ENCODE assay signal across 9 mouse cellular contexts in the genomic region with DNA sequence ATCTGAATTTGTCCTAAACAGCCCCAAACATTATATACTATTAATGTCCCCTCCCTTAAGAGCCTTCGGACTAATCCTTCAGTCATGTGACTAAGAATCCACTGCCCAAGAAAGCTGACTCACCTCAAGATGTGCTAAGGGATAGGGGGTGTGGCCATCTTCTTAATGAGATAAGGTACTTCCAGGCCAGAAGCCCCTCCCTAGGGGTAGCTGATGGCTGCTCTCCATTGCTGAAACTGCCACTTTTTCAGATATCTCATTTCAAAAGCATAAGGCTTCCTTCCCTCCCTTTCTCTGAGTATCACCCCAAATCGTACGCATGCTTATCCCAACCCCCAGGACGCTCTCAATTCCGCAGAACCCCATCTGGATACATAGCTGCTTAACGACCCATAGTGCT. TPM values are rescaled to one million over a fixed set of nuclear protein-coding genes. Genes with fewer than 3 reads are reported as not detected.
DNase-seq lines count a peak whose midpoint lies in the region; ATAC-seq lines count a peak whose summit lies in the region.
"Had no signal": no experiment of that assay in that cellular context is flagged by ENCODE, and none has a peak within 500 bp of the region (broad histone marks: within the 10 kb centered on the region; RNA-seq: fewer than 3 reads in every experiment).

No protein-coding gene starts in this region.

- 89% methylated on average over 6 of the region's 6 CpGs for WGBS in forebrain, embryonic 13.5 days
- 91% methylated on average over 6 of the region's 6 CpGs for WGBS in forebrain, embryonic 11.5 days
- 58% methylated on average over 6 of the region's 6 CpGs for WGBS in liver, embryonic 11.5 days

- H3K4me1 ChIP-seq in forebrain, embryonic 13.5 days: peaks cover 15% of the 10 kb centered on the region
- peaks cover 7% of the 10 kb centered on the region; the same call in 1 of the 2 replicates for H3K4me1 ChIP-seq in forebrain, embryonic 11.5 days (replicated peaks; ENCODE audit: control insufficient read depth, insufficient read depth, low read length)
- peaks cover 18% of the 10 kb centered on the region for H3K4me1 ChIP-seq in liver, embryonic 11.5 days (replicated peaks; ENCODE audit: control insufficient read depth, insufficient read depth, low read length)

- H3K27me3 ChIP-seq in forebrain, embryonic 13.5 days: no peaks in the 10 kb centered on the region
- no peaks in the 10 kb centered on the region for H3K27me3 ChIP-seq in forebrain, embryonic 11.5 days (ENCODE audit: control insufficient read depth, insufficient read depth, low read length)
- no peaks in the 10 kb centered on the region for H3K27me3 ChIP-seq in liver, embryonic 11.5 days (replicated peaks; ENCODE audit: control insufficient read depth, insufficient read depth, low read length)

- DNase-seq in forebrain, embryonic 11.5 days (ENCODE audit: low spot score): no peak
- DNase-seq in spleen, adult 12 weeks (ENCODE audit: low spot score): peak; percentile 50
- no peak for DNase-seq in spleen, adult 18-20 months
- no peak for DNase-seq in liver, embryonic 11.5 days (ENCODE audit: low spot score)
- no peak for DNase-seq in retina, embryonic 14.5 days (ENCODE audit: low spot score)
- DNase-seq in left cerebral cortex, postnatal 14 days (ENCODE audit: low spot score in 2 of 2): no peak
- no peak for DNase-seq in kidney, postnatal 36 days
- DNase-seq: adrenal gland, postnatal 36 days had no signal

- peak overlapping the region; percentile 88; the same call in 1 of the 2 replicates for H3K4me2 ChIP-seq in forebrain, embryonic 13.5 days
- no peak overlapping the region for H3K4me2 ChIP-seq in forebrain, embryonic 11.5 days (ENCODE audit: low read depth, low read length, severe bottlenecking)
- H3K4me2 ChIP-seq in liver, embryonic 11.5 days: peak overlapping the region; percentile 99

- intact Hi-C loops in left cerebral cortex, postnatal 14 days (cut with DNase I): no loop called here

- no peaks in the 10 kb centered on the region for H3K9me3 ChIP-seq in forebrain, embryonic 13.5 days (replicated peaks)
- H3K9me3 ChIP-seq in forebrain, embryonic 11.5 days (ENCODE audit: control insufficient read depth, low read length): no peaks in the 10 kb centered on the region
- no peaks in the 10 kb centered on the region for H3K9me3 ChIP-seq in liver, embryonic 11.5 days (ENCODE audit: control insufficient read depth, low read length)

- H3K9ac ChIP-seq in forebrain, embryonic 13.5 days: 0 out of 2 replicates have a peak overlapping the region, but pooled peaks have one; percentile 88
- no peak overlapping the region for H3K9ac ChIP-seq in forebrain, embryonic 11.5 days (ENCODE audit: low read length)
- peak overlapping the region; percentile 72 for H3K9ac ChIP-seq in liver, embryonic 11.5 days (ENCODE audit: low read depth, low read length)

- H3K4me3 ChIP-seq in forebrain, embryonic 13.5 days: peak overlapping the region; percentile 72; the same call in 1 of the 2 replicates
- no peak overlapping the region for H3K4me3 ChIP-seq in forebrain, embryonic 11.5 days (ENCODE audit: low read depth, low read length)
- peak overlapping the region; percentile 67 for H3K4me3 ChIP-seq in liver, embryonic 11.5 days (ENCODE audit: low read depth, low read length)

- no peak for ATAC-seq in forebrain, embryonic 13.5 days
- no peak for ATAC-seq in forebrain, embryonic 11.5 days (replicated peaks; ENCODE audit: low FRiP score)
- peak; percentile 83 for ATAC-seq in liver, embryonic 11.5 days (replicated peaks; ENCODE audit: low FRiP score)

- H3K36me3 ChIP-seq in forebrain, embryonic 13.5 days (ENCODE audit: poor library complexity, severe bottlenecking): peaks cover 24% of the 10 kb centered on the region
- no peaks in the 10 kb centered on the region; the same call in 1 of the 2 replicates for H3K36me3 ChIP-seq in forebrain, embryonic 11.5 days (ENCODE audit: control insufficient read depth, insufficient read depth, low read length)
- H3K36me3 ChIP-seq in liver, embryonic 11.5 days (ENCODE audit: control insufficient read depth, insufficient read depth, low read length): peaks cover 6% of the 10 kb centered on the region; the same call in 1 of the 2 replicates

- H3K27ac ChIP-seq in forebrain, embryonic 13.5 days: no peak overlapping the region
- no peak overlapping the region for H3K27ac ChIP-seq in forebrain, embryonic 11.5 days (ENCODE audit: low read depth, low read length)
- peak overlapping the region; percentile 84 for H3K27ac ChIP-seq in liver, embryonic 11.5 days (ENCODE audit: low read depth, low read length)

RNA-seq across cellular contexts. Expression of a gene that starts 1.6 kb away (rescaled TPM):
- 73.2 and 85.4 TPM in 2 replicates for polyA plus RNA-seq in forebrain, embryonic 13.5 days (2015; fragmentation: Nextera tagmentation; extraction: Ambion mirVana)
- polyA plus RNA-seq in forebrain, embryonic 11.5 days (2014; fragmentation: Nextera tagmentation; extraction: Ambion mirVana): 90.4 and 109 TPM in 2 replicates
- 149 and 153 TPM in 2 replicates for polyA plus RNA-seq in liver, embryonic 11.5 days (2014; fragmentation: Nextera tagmentation; extraction: Ambion mirVana)
- 100 to 1,000 TPM; 109 to 110 TPM for total RNA-seq in left cerebral cortex, postnatal 14 days (2021)

RNA-seq across cellular contexts. Expression of a gene that starts 17.5 kb away (rescaled TPM):
- polyA plus RNA-seq in forebrain, embryonic 13.5 days (2015; fragmentation: Nextera tagmentation; extraction: Ambion mirVana): 13.5 and 15.3 TPM in 2 replicates
- 17.4 and 17.8 TPM in 2 replicates for polyA plus RNA-seq in forebrain, embryonic 11.5 days (2014; fragmentation: Nextera tagmentation; extraction: Ambion mirVana)
- polyA plus RNA-seq in liver, embryonic 11.5 days (2014; fragmentation: Nextera tagmentation; extraction: Ambion mirVana): 61.6 and 62.0 TPM in 2 replicates
- 10 to 100 TPM; 24.2 to 33.3 TPM for total RNA-seq in left cerebral cortex, postnatal 14 days (2021)

RNA-seq across cellular contexts. Expression of a gene that starts 17.6 kb away (rescaled TPM):
- polyA plus RNA-seq in forebrain, embryonic 13.5 days (2015; fragmentation: Nextera tagmentation; extraction: Ambion mirVana): 0.28 and 0.50 TPM in 2 replicates
- polyA plus RNA-seq in forebrain, embryonic 11.5 days (2014; fragmentation: Nextera tagmentation; extraction: Ambion mirVana): 0.80 and 1.5 TPM in 2 replicates
- polyA plus RNA-seq in liver, embryonic 11.5 days (2014; fragmentation: Nextera tagmentation; extraction: Ambion mirVana): 0.64 and 0.89 TPM in 2 replicates
- total RNA-seq in left cerebral cortex, postnatal 14 days (2021): 1 to 10 TPM; 1.0 to 2.4 TPM

RNA-seq across cellular contexts. Expression of a gene that starts 20.0 kb away (rescaled TPM):
- 2.7 and 3.1 TPM in 2 replicates for polyA plus RNA-seq in forebrain, embryonic 13.5 days (2015; fragmentation: Nextera tagmentation; extraction: Ambion mirVana)
- 4.3 and 4.6 TPM in 2 replicates for polyA plus RNA-seq in forebrain, embryonic 11.5 days (2014; fragmentation: Nextera tagmentation; extraction: Ambion mirVana)
- polyA plus RNA-seq in liver, embryonic 11.5 days (2014; fragmentation: Nextera tagmentation; extraction: Ambion mirVana): 4.9 and 5.8 TPM in 2 replicates
- total RNA-seq in left cerebral cortex, postnatal 14 days (2021): 1 to 10 TPM; 2.8 to 2.9 TPM

RNA-seq across cellular contexts. Expression of a gene that starts 21.9 kb away (rescaled TPM):
- 0.26 TPM in 1 of 2 replicates, not detected in the other for polyA plus RNA-seq in forebrain, embryonic 13.5 days (2015; fragmentation: Nextera tagmentation; extraction: Ambion mirVana)
- polyA plus RNA-seq in forebrain, embryonic 11.5 days (2014; fragmentation: Nextera tagmentation; extraction: Ambion mirVana): not detected in 2 replicates
- not detected in 2 replicates for polyA plus RNA-seq in liver, embryonic 11.5 days (2014; fragmentation: Nextera tagmentation; extraction: Ambion mirVana)
- 1 to 10 TPM in 1 of 2 experiments, under 1 TPM in 1; 0.88 to 1.7 TPM for total RNA-seq in left cerebral cortex, postnatal 14 days (2021)
